In the genomic region with DNA sequence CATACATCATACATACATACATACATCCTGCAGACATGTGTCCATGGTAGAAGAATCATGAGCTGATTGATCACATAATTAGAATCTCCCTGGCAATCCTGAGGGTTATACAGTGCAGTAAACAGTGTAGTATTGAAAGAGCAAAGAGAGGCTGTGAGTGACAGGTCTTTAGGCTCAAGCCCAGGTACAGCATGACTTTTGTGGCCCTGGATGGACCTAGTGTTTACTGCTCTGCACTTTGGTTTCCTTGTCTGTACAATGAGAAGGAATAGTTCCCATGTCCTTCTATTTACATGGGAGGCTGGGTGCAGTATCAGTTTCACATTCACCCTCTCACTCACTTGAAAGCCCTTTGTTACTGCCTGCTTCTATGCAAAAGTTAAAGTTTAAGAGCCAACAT, we compare ENCODE assay signal across 15 mouse cellular contexts.
DNase-seq lines count a peak whose midpoint lies in the region; ATAC-seq and TF ChIP-seq lines count a peak whose summit lies in the region.
"Had no signal": no experiment of that assay in that cellular context is flagged by ENCODE, and none has a peak within 500 bp of the region (broad histone marks: within the 10 kb centered on the region; RNA-seq: fewer than 3 reads in every experiment).

No protein-coding gene starts in this region.

- H3K4me2 ChIP-seq in heart, embryonic 12.5 days: no peak overlapping the region
- peak overlapping the region; percentile 61 for H3K4me2 ChIP-seq in hindbrain, postnatal 0 days (ENCODE audit: low read depth, low read length)
- no peak overlapping the region for H3K4me2 ChIP-seq in hindbrain, embryonic 11.5 days (replicated peaks; ENCODE audit: low read depth, low read length)
- peak overlapping the region; percentile 58 for H3K4me2 ChIP-seq in midbrain, postnatal 0 days (ENCODE audit: low read depth, low read length, poor library complexity, severe bottlenecking)
- H3K4me2 ChIP-seq in midbrain, embryonic 13.5 days (replicated peaks): no peak overlapping the region
- H3K4me2 ChIP-seq: midbrain, embryonic 11.5 days had no signal

- DNase-seq in heart, embryonic 10.5 days (ENCODE audit: low spot score): no peak
- DNase-seq in hindbrain, postnatal 0 days (ENCODE audit: low spot score): no peak
- DNase-seq in hindbrain, embryonic 11.5 days (ENCODE audit: low spot score): no peak
- DNase-seq in midbrain, postnatal 0 days (ENCODE audit: low spot score): no peak
- no peak for DNase-seq in testis, postnatal 10 days (ENCODE audit: low spot score)
- DNase-seq: adrenal gland, adult 2 months; cerebellum, adult 11-12 months; kidney, adult 18-20 months; lung, postnatal 4 days; right cerebral cortex, postnatal 25 days had no signal

- peak overlapping the region; percentile 52; the same call in 1 of the 2 replicates for H3K4me3 ChIP-seq in heart, embryonic 10.5 days
- H3K4me3 ChIP-seq in heart, embryonic 12.5 days: no peak overlapping the region
- H3K4me3 ChIP-seq in hindbrain, postnatal 0 days (ENCODE audit: low read length): no peak overlapping the region
- no peak overlapping the region for H3K4me3 ChIP-seq in hindbrain, embryonic 11.5 days (ENCODE audit: low read depth, low read length)
- H3K4me3 ChIP-seq in midbrain, postnatal 0 days (ENCODE audit: low read depth, low read length): peak overlapping the region; percentile 38; the same call in 1 of the 2 replicates
- no peak overlapping the region for H3K4me3 ChIP-seq in midbrain, embryonic 13.5 days (replicated peaks)

- peaks cover 68% of the 10 kb centered on the region for H3K4me1 ChIP-seq in heart, embryonic 10.5 days
- H3K4me1 ChIP-seq in heart, embryonic 12.5 days (replicated peaks): peaks cover 71% of the 10 kb centered on the region
- H3K4me1 ChIP-seq in hindbrain, postnatal 0 days (ENCODE audit: insufficient read depth, low read length): peaks cover 5% of the 10 kb centered on the region; the same call in 1 of the 2 replicates
- no peaks in the 10 kb centered on the region for H3K4me1 ChIP-seq in hindbrain, embryonic 11.5 days (replicated peaks; ENCODE audit: control insufficient read depth, insufficient read depth, low read length)
- peaks cover 6% of the 10 kb centered on the region; the same call in 1 of the 2 replicates for H3K4me1 ChIP-seq in midbrain, postnatal 0 days (ENCODE audit: insufficient read depth, low read length)
- peaks cover 23% of the 10 kb centered on the region for H3K4me1 ChIP-seq in midbrain, embryonic 13.5 days (replicated peaks)

- no peak for TF ChIP-seq CTCF in hindbrain, postnatal 0 days (IDR thresholded peaks at IDR 0.05; ENCODE audit: low read depth)
- no peak for TF ChIP-seq CTCF in midbrain, postnatal 0 days (IDR thresholded peaks at IDR 0.05)

- H3K9ac ChIP-seq in heart, embryonic 12.5 days: no peak overlapping the region
- peak overlapping the region; percentile 43; the same call in 1 of the 2 replicates for H3K9ac ChIP-seq in hindbrain, postnatal 0 days (replicated peaks; ENCODE audit: low read length)
- H3K9ac ChIP-seq in hindbrain, embryonic 11.5 days (ENCODE audit: low read depth, low read length): no peak overlapping the region
- H3K9ac ChIP-seq in midbrain, postnatal 0 days (replicated peaks; ENCODE audit: low read length, poor library complexity, severe bottlenecking): no peak overlapping the region
- no peak overlapping the region for H3K9ac ChIP-seq in midbrain, embryonic 13.5 days (replicated peaks)
- H3K9ac ChIP-seq: heart, embryonic 15.5 days had no signal

- no peaks in the 10 kb centered on the region for H3K36me3 ChIP-seq in heart, embryonic 10.5 days
- H3K36me3 ChIP-seq in heart, embryonic 12.5 days: no peaks in the 10 kb centered on the region
- H3K36me3 ChIP-seq in hindbrain, postnatal 0 days (ENCODE audit: insufficient read depth, low read length): no peaks in the 10 kb centered on the region
- no peaks in the 10 kb centered on the region for H3K36me3 ChIP-seq in hindbrain, embryonic 11.5 days (ENCODE audit: control insufficient read depth, insufficient read depth, low read length)
- H3K36me3 ChIP-seq in midbrain, postnatal 0 days (ENCODE audit: insufficient read depth, low read length): no peaks in the 10 kb centered on the region
- no peaks in the 10 kb centered on the region for H3K36me3 ChIP-seq in midbrain, embryonic 13.5 days
- H3K36me3 ChIP-seq: heart, embryonic 15.5 days had no signal

- no peaks in the 10 kb centered on the region for H3K27me3 ChIP-seq in heart, embryonic 10.5 days (ENCODE audit: insufficient read depth, poor library complexity, severe bottlenecking)
- no peaks in the 10 kb centered on the region for H3K27me3 ChIP-seq in heart, embryonic 12.5 days (replicated peaks)
- no peaks in the 10 kb centered on the region for H3K27me3 ChIP-seq in hindbrain, postnatal 0 days (ENCODE audit: insufficient read depth, low read length)
- H3K27me3 ChIP-seq in hindbrain, embryonic 11.5 days (ENCODE audit: control insufficient read depth, insufficient read depth, low read length): no peaks in the 10 kb centered on the region
- H3K27me3 ChIP-seq in midbrain, postnatal 0 days (ENCODE audit: insufficient read depth, low read length): no peaks in the 10 kb centered on the region
- H3K27me3 ChIP-seq in midbrain, embryonic 13.5 days: no peaks in the 10 kb centered on the region
- H3K27me3 ChIP-seq: heart, embryonic 15.5 days had no signal

- H3K27ac ChIP-seq in heart, embryonic 10.5 days: no peak overlapping the region
- no peak overlapping the region for H3K27ac ChIP-seq in heart, embryonic 12.5 days (ENCODE audit: poor library complexity, severe bottlenecking)
- no peak overlapping the region for H3K27ac ChIP-seq in hindbrain, postnatal 0 days
- H3K27ac ChIP-seq in hindbrain, embryonic 11.5 days (ENCODE audit: low read depth, low read length): no peak overlapping the region
- no peak overlapping the region for H3K27ac ChIP-seq in midbrain, postnatal 0 days (ENCODE audit: low read depth, low read length)
- no peak overlapping the region for H3K27ac ChIP-seq in midbrain, embryonic 13.5 days

- no peaks in the 10 kb centered on the region for H3K9me3 ChIP-seq in heart, embryonic 10.5 days
- no peaks in the 10 kb centered on the region for H3K9me3 ChIP-seq in heart, embryonic 12.5 days (replicated peaks)
- H3K9me3 ChIP-seq in hindbrain, postnatal 0 days (ENCODE audit: low read length): no peaks in the 10 kb centered on the region
- H3K9me3 ChIP-seq in hindbrain, embryonic 11.5 days (ENCODE audit: control insufficient read depth, low read length): no peaks in the 10 kb centered on the region
- no peaks in the 10 kb centered on the region for H3K9me3 ChIP-seq in midbrain, postnatal 0 days (ENCODE audit: low read length)
- H3K9me3 ChIP-seq in midbrain, embryonic 13.5 days: no peaks in the 10 kb centered on the region
- H3K9me3 ChIP-seq: heart, embryonic 15.5 days had no signal

- ATAC-seq in heart, embryonic 12.5 days (ENCODE audit: insufficient number of reproducible peaks, low FRiP score): no peak
- no peak for ATAC-seq in hindbrain, postnatal 0 days
- ATAC-seq in hindbrain, embryonic 11.5 days (ENCODE audit: low FRiP score): no peak
- no peak for ATAC-seq in midbrain, postnatal 0 days (ENCODE audit: low FRiP score)
- ATAC-seq in midbrain, embryonic 13.5 days: no peak
- ATAC-seq: forebrain, embryonic 14.5 days had no signal

Comparison
In these comparisons a context has a peak if more than half of its experiments do, and no peak if none do; other contexts are left out.
1. H3K4me3 ChIP-seq: peak in heart, embryonic 10.5 days (single experiment) and midbrain, postnatal 0 days (single experiment); none in heart, embryonic 12.5 days (single experiment), hindbrain, postnatal 0 days (single experiment), hindbrain, embryonic 11.5 days (single experiment) and midbrain, embryonic 13.5 days (single experiment).
2. H3K4me2 ChIP-seq: peak in hindbrain, postnatal 0 days (single experiment) and midbrain, postnatal 0 days (single experiment); none in heart, embryonic 12.5 days (single experiment), hindbrain, embryonic 11.5 days (single experiment) and midbrain, embryonic 13.5 days (single experiment).